Mouse (Mus musculus) neural tube, embryonic 11.5 days (tissue): ENCODE data around the gene Dnajc8. TPM values are rescaled to one million over a fixed set of nuclear protein-coding genes. Genes with fewer than 3 reads are reported as not detected.

Experiments used
- ATAC-seq: fragments of 200-750 bp; cut with Nextera tagmentation; 2 replicates; pipeline ENCODE4 v1.8.0; 2017; ENCODE audit warnings: moderate number of reproducible peaks, mild to moderate bottlenecking, moderate TSS enrichment, moderate library complexity; ENCODE audit not compliant: insufficient read depth, low FRiP score, low TSS enrichment
- DNase-seq: peaks from one replicate; pipeline ENCODE4 v3.0.0-alpha.2; 2015; ENCODE audit warnings: low spot score
- H3K27ac ChIP-seq: fragments of 300-500 bp; sonication (generic); 2 replicates; pipeline ENCODE4 v1.5.1; 2014; ENCODE audit warnings: low read depth, mild to moderate bottlenecking, low read length
- H3K27me3 ChIP-seq: fragments of 300-500 bp; sonication (generic); 2 replicates; pipeline ENCODE4 v1.6.1; 2014; ENCODE audit warnings: mild to moderate bottlenecking, low read length, mixed read lengths; ENCODE audit not compliant: control insufficient read depth, insufficient read depth
- H3K36me3 ChIP-seq: fragments of 300-500 bp; sonication (generic); 2 replicates; pipeline ENCODE4 v1.6.1; 2014; ENCODE audit warnings: mild to moderate bottlenecking, low read length, moderate library complexity, mixed read lengths; ENCODE audit not compliant: control insufficient read depth, insufficient read depth
- H3K4me1 ChIP-seq: fragments of 300-500 bp; sonication (generic); 2 replicates; pipeline ENCODE4 v1.6.1; 2014; ENCODE audit warnings: low read length, mixed read lengths; ENCODE audit not compliant: control insufficient read depth, insufficient read depth
- H3K4me2 ChIP-seq: fragments of 300-500 bp; sonication (generic); 2 replicates; pipeline ENCODE4 v1.6.1; 2014; ENCODE audit warnings: low read depth, mild to moderate bottlenecking, moderate library complexity
- H3K4me3 ChIP-seq: fragments of 300-500 bp; sonication (generic); 2 replicates; pipeline ENCODE4 v1.5.1; 2014; ENCODE audit warnings: low read depth, low read length
- H3K9ac ChIP-seq: fragments of 300-500 bp; sonication (generic); 2 replicates; pipeline ENCODE4 v1.6.1; 2014; ENCODE audit warnings: mild to moderate bottlenecking, low read length
- H3K9me3 ChIP-seq: fragments of 300-500 bp; sonication (generic); 2 replicates; pipeline ENCODE4 v1.6.1; 2016; ENCODE audit warnings: low read length; ENCODE audit not compliant: control insufficient read depth
- WGBS: fragments of 180-500 bp; shearing (Covaris S2); extraction: QIAGEN DNeasy Blood & Tissue Kit; methylation state at CpG from one replicate; pipeline ENCODE4 v1.1.7; 2014; 5-methylcytosine and 5-hydroxymethylcytosine counted together
- polyA plus RNA-seq: library from polyadenylated mRNA; unstranded; fragments of >200 nt; fragmentation: Nextera tagmentation; extraction: Ambion mirVana; gene quantifications from 2 replicates; pipeline ENCODE4 v1.2.1, GENCODE M21; 2014

The Dnajc8 gene
- polyA plus RNA-seq, 1 experiment from 2014 or later: 211 TPM

GRCm38 (mm10) chr4:132501639-132502038 lies 33.7 kb upstream of the Dnajc8 start:
- no peaks in the 10 kb centered on the region for H3K27me3 ChIP-seq
- H3K27ac ChIP-seq: no peak overlapping the region
- no peak overlapping the region for H3K4me2 ChIP-seq
- DNase-seq: no peak
- H3K4me3 ChIP-seq: no peak overlapping the region
- H3K36me3 ChIP-seq: no peaks in the 10 kb centered on the region; the same call in none of the 2 replicates
- 97% methylated on average over 6 of the region's 6 CpGs for WGBS
- ATAC-seq: no peak
- no peak overlapping the region for H3K9ac ChIP-seq
- no peaks in the 10 kb centered on the region for H3K4me1 ChIP-seq
- no peaks in the 10 kb centered on the region for H3K9me3 ChIP-seq

GRCm38 (mm10) chr4:132503344-132503743 lies 32.0 kb upstream of the Dnajc8 start:
- DNase-seq (no peak), ATAC-seq (no peak)
- H3K27me3 ChIP-seq: no peaks in the 10 kb centered on the region
- no peaks in the 10 kb centered on the region for H3K4me1 ChIP-seq
- H3K4me2 ChIP-seq: no peak overlapping the region
- no peaks in the 10 kb centered on the region for H3K9me3 ChIP-seq
- H3K27ac ChIP-seq: no peak overlapping the region
- 86% methylated on average over 11 of the region's 11 CpGs for WGBS
- H3K9ac ChIP-seq: no peak overlapping the region
- no peaks in the 10 kb centered on the region; the same call in 1 of the 2 replicates for H3K36me3 ChIP-seq
- H3K4me3 ChIP-seq: no peak overlapping the region

GRCm38 (mm10) chr4:132505034-132505738 lies 30.2 kb upstream of the Dnajc8 start:
- H3K4me3 ChIP-seq: no peak overlapping the region
- no peaks in the 10 kb centered on the region for H3K4me1 ChIP-seq
- no peak for ATAC-seq

GRCm38 (mm10) chr4:132505800-132506199 lies 29.6 kb upstream of the Dnajc8 start:
- no peaks in the 10 kb centered on the region for H3K36me3 ChIP-seq
- ATAC-seq (no peak), DNase-seq (no peak)
- H3K27ac ChIP-seq: no peak overlapping the region
- H3K4me2 ChIP-seq: no peak overlapping the region
- H3K4me1 ChIP-seq: no peaks in the 10 kb centered on the region
- 23% methylated on average over 10 of the region's 10 CpGs for WGBS
- no peaks in the 10 kb centered on the region for H3K27me3 ChIP-seq
- H3K4me3 ChIP-seq: no peak overlapping the region
- H3K9ac ChIP-seq: no peak overlapping the region
- H3K9me3 ChIP-seq: no peaks in the 10 kb centered on the region

More at GRCm38 (mm10) chr4:132505034-132505738, 30.2 kb upstream of the Dnajc8 start:
- Histone ChIP-seq H3K9me3 (no peaks in the 10 kb centered on the region), H3K36me3 (no peaks in the 10 kb centered on the region), H3K27me3 (no peaks in the 10 kb centered on the region), H3K9ac (no peak overlapping the region), H3K27ac (no peak overlapping the region), H3K4me2 (no peak overlapping the region)
- WGBS: 54% methylated on average over 6 of the region's 6 CpGs
- no peak for DNase-seq

GRCm38 (mm10) chr4:132506250-132506649 lies 29.1 kb upstream of the Dnajc8 start:
- H3K27ac ChIP-seq: no peak overlapping the region
- H3K4me1 ChIP-seq: no peaks in the 10 kb centered on the region
- no peak for DNase-seq
- 69% methylated on average over 6 of the region's 6 CpGs for WGBS
- no peaks in the 10 kb centered on the region for H3K27me3 ChIP-seq
- H3K9me3 ChIP-seq: no peaks in the 10 kb centered on the region
- no peak overlapping the region for H3K9ac ChIP-seq
- no peaks in the 10 kb centered on the region for H3K36me3 ChIP-seq
- no peak for ATAC-seq
- H3K4me3 ChIP-seq: no peak overlapping the region
- no peak overlapping the region for H3K4me2 ChIP-seq

- no peak overlapping the region for H3K9ac ChIP-seq
- H3K36me3 ChIP-seq: no peaks in the 10 kb centered on the region
- no peaks in the 10 kb centered on the region for H3K9me3 ChIP-seq
- ATAC-seq (no peak), DNase-seq (no peak)
- no peak overlapping the region for H3K27ac ChIP-seq
- 43% methylated on average over 2 of the region's 2 CpGs for WGBS
- H3K4me2 ChIP-seq: no peak overlapping the region
- no peaks in the 10 kb centered on the region for H3K27me3 ChIP-seq
- no peak overlapping the region for H3K4me3 ChIP-seq
- no peaks in the 10 kb centered on the region for H3K4me1 ChIP-seq
These were observed 28.1 kb upstream of the Dnajc8 start for GRCm38 (mm10) chr4:132507210-132507609.

- under 1% methylated on average over 46 of the region's 52 CpGs for WGBS
- H3K36me3 ChIP-seq: no peaks in the 10 kb centered on the region
- H3K27me3 ChIP-seq: no peaks in the 10 kb centered on the region
- peak overlapping the region; percentile 57 for H3K4me3 ChIP-seq
- H3K9me3 ChIP-seq: no peaks in the 10 kb centered on the region
- peak overlapping the region; percentile 67 for H3K4me2 ChIP-seq
- peak overlapping the region; percentile 47 for H3K27ac ChIP-seq
- peak overlapping the region; percentile 65 for H3K9ac ChIP-seq
- H3K4me1 ChIP-seq: no peaks in the 10 kb centered on the region
- ATAC-seq (peak; percentile 75), DNase-seq (peak; percentile 86)
These were observed 25.6 kb upstream of the Dnajc8 start for GRCm38 (mm10) chr4:132509621-132510296.

GRCm38 (mm10) chr4:132510352-132510798 lies 25.0 kb upstream of the Dnajc8 start, which contains the start of gene Sesn2:
Gene Sesn2, minus strand, starts transcription at chr4:132510501.
- Histone ChIP-seq H3K27ac (peak within 1 kb of the TSS; percentile 47), H3K9ac (peak within 1 kb of the TSS; percentile 65), H3K36me3 (no peaks in the 10 kb centered on the region), H3K4me1 (no peaks in the 10 kb centered on the region), H3K9me3 (no peaks in the 10 kb centered on the region), H3K4me3 (peak within 1 kb of the TSS; percentile 57), H3K4me2 (peak within 1 kb of the TSS; percentile 67), H3K27me3 (no peaks in the 10 kb centered on the region)
- DNase-seq (peak; percentile 98), ATAC-seq (peak; percentile 90)
- 0% methylated on average over 32 of the region's 32 CpGs for WGBS

- Histone ChIP-seq H3K4me3 (no peak overlapping the region), H3K27ac (no peak overlapping the region), H3K4me1 (no peaks in the 10 kb centered on the region), H3K27me3 (no peaks in the 10 kb centered on the region), H3K36me3 (no peaks in the 10 kb centered on the region), H3K9me3 (no peaks in the 10 kb centered on the region), H3K4me2 (no peak overlapping the region), H3K9ac (no peak overlapping the region)
- 81% methylated on average over 3 of the region's 3 CpGs for WGBS
- no peak for ATAC-seq
- DNase-seq: no peak
These were observed 23.3 kb upstream of the Dnajc8 start for GRCm38 (mm10) chr4:132512080-132512479.
